Mouse (Mus musculus): ENCODE data around the gene Rap1gap2. TPM values are rescaled to one million over a fixed set of nuclear protein-coding genes. Genes with fewer than 3 reads are reported as not detected.
A peak's percentile ranks its signal among the peaks of the same experiment; 100 is the strongest.

Gene Rap1gap2
- polyA plus RNA-seq, 1 experiment from 2014 or later: 1.4 TPM

GRCm38 (mm10) chr11:74638791-74639411, 28.2 kb upstream of the Rap1gap2 start:
- H3K4me3 ChIP-seq: peak overlapping the region; percentile 58
- H3K27ac ChIP-seq: no peak overlapping the region
- H3K9me3 ChIP-seq (replicated peaks): no peaks in the 10 kb centered on the region
- WGBS (ENCODE audit: insufficient replicate concordance): 16% methylated on average over 9 of the region's 9 CpGs
- 0 out of 2 replicates have a peak overlapping the region, but pooled peaks have one; percentile 1 for H3K9ac ChIP-seq
- H3K4me2 ChIP-seq: peak overlapping the region; percentile 82
- H3K36me3 ChIP-seq: peaks cover 47% of the 10 kb centered on the region
- peaks cover 26% of the 10 kb centered on the region for H3K4me1 ChIP-seq
- H3K27me3 ChIP-seq (replicated peaks): peaks cover 86% of the 10 kb centered on the region
- ATAC-seq: 0 out of 2 replicates have a peak, but pooled peaks have one; percentile 3

GRCm38 (mm10) chr11:74637971-74638790, 27.5 kb upstream of the Rap1gap2 start:
- peak; percentile 65 for ATAC-seq
- Histone ChIP-seq H3K4me3 (peak overlapping the region; percentile 58), H3K9ac (peak overlapping the region; percentile 63), H3K27ac (peak overlapping the region; percentile 27; the same call in 1 of the 2 replicates), H3K9me3 (replicated peaks) (no peaks in the 10 kb centered on the region), H3K4me1 (peaks cover 26% of the 10 kb centered on the region), H3K27me3 (replicated peaks) (peaks cover 81% of the 10 kb centered on the region), H3K4me2 (peak overlapping the region; percentile 82), H3K36me3 (peaks cover 54% of the 10 kb centered on the region)
- WGBS (ENCODE audit: insufficient replicate concordance): 2% methylated on average over 86 of the region's 86 CpGs

- no peak for ATAC-seq
- H3K27me3 ChIP-seq (replicated peaks): peaks cover 76% of the 10 kb centered on the region
- peak overlapping the region; percentile 63; the same call in 1 of the 2 replicates for H3K9ac ChIP-seq
- peaks cover 61% of the 10 kb centered on the region for H3K36me3 ChIP-seq
- peak overlapping the region; percentile 58 for H3K4me3 ChIP-seq
- WGBS (ENCODE audit: insufficient replicate concordance): 40% methylated on average over 8 of the region's 8 CpGs
- peak overlapping the region; percentile 82 for H3K4me2 ChIP-seq
- H3K9me3 ChIP-seq (replicated peaks): no peaks in the 10 kb centered on the region
- peaks cover 26% of the 10 kb centered on the region for H3K4me1 ChIP-seq
- H3K27ac ChIP-seq: no peak overlapping the region
These were observed 26.8 kb upstream of the Rap1gap2 start for GRCm38 (mm10) chr11:74637486-74637885.

- H3K27ac ChIP-seq: no peak overlapping the region
- peaks cover 26% of the 10 kb centered on the region for H3K4me1 ChIP-seq
- H3K4me2 ChIP-seq: no peak overlapping the region
- no peak overlapping the region for H3K4me3 ChIP-seq
- no peak for ATAC-seq
- peaks cover 48% of the 10 kb centered on the region for H3K27me3 ChIP-seq (replicated peaks)
- 65% methylated on average over 5 of the region's 5 CpGs for WGBS (ENCODE audit: insufficient replicate concordance)
- no peaks in the 10 kb centered on the region for H3K9me3 ChIP-seq (replicated peaks)
- no peak overlapping the region for H3K9ac ChIP-seq
- peaks cover 87% of the 10 kb centered on the region for H3K36me3 ChIP-seq
These were observed 24.0 kb upstream of the Rap1gap2 start for GRCm38 (mm10) chr11:74634490-74635275.

GRCm38 (mm10) chr11:74631880-74632789, 21.4 kb upstream of the Rap1gap2 start:
- WGBS (ENCODE audit: insufficient replicate concordance): 64% methylated on average over 7 of the region's 7 CpGs
- H3K36me3 ChIP-seq: peaks cover 87% of the 10 kb centered on the region
- no peak overlapping the region for H3K4me3 ChIP-seq
- ATAC-seq: no peak
- H3K27me3 ChIP-seq (replicated peaks): peaks cover 23% of the 10 kb centered on the region
- no peak overlapping the region for H3K27ac ChIP-seq
- no peak overlapping the region for H3K9ac ChIP-seq
- H3K4me2 ChIP-seq: no peak overlapping the region
- peaks cover under 1% of the 10 kb centered on the region for H3K4me1 ChIP-seq
- H3K9me3 ChIP-seq (replicated peaks): no peaks in the 10 kb centered on the region

GRCm38 (mm10) chr11:74627481-74627880, 16.8 kb upstream of the Rap1gap2 start:
- no peak for ATAC-seq
- Histone ChIP-seq H3K36me3 (peaks cover 90% of the 10 kb centered on the region), H3K27ac (no peak overlapping the region), H3K9me3 (replicated peaks) (no peaks in the 10 kb centered on the region), H3K27me3 (replicated peaks) (no peaks in the 10 kb centered on the region), H3K9ac (no peak overlapping the region), H3K4me3 (no peak overlapping the region), H3K4me1 (peaks cover 32% of the 10 kb centered on the region), H3K4me2 (no peak overlapping the region)
- 56% methylated on average over 3 of the region's 3 CpGs for WGBS (ENCODE audit: insufficient replicate concordance)

- peaks cover 10% of the 10 kb centered on the region for H3K27me3 ChIP-seq (replicated peaks)
- peaks cover 74% of the 10 kb centered on the region for H3K36me3 ChIP-seq
- H3K9ac ChIP-seq: no peak overlapping the region
- peaks cover 54% of the 10 kb centered on the region for H3K4me1 ChIP-seq
- H3K4me3 ChIP-seq: no peak overlapping the region
- peak overlapping the region; percentile 97 for H3K27ac ChIP-seq
- ATAC-seq: no peak
- no peak overlapping the region for H3K4me2 ChIP-seq
- no peaks in the 10 kb centered on the region for H3K9me3 ChIP-seq (replicated peaks)
These were observed 14.6 kb upstream of the Rap1gap2 start for GRCm38 (mm10) chr11:74625333-74625732.

GRCm38 (mm10) chr11:74623693-74624092, 13.0 kb upstream of the Rap1gap2 start:
- Histone ChIP-seq H3K27me3 (replicated peaks) (peaks cover 21% of the 10 kb centered on the region), H3K4me1 (peaks cover 70% of the 10 kb centered on the region), H3K9ac (no peak overlapping the region), H3K27ac (peak overlapping the region; percentile 97), H3K9me3 (replicated peaks) (no peaks in the 10 kb centered on the region), H3K36me3 (peaks cover 58% of the 10 kb centered on the region), H3K4me3 (no peak overlapping the region), H3K4me2 (peak overlapping the region; percentile 95)
- ATAC-seq: no peak
- WGBS (ENCODE audit: insufficient replicate concordance): 81% methylated on average over 6 of the region's 6 CpGs

- Histone ChIP-seq H3K36me3 (peaks cover 45% of the 10 kb centered on the region), H3K4me1 (peaks cover 74% of the 10 kb centered on the region), H3K27me3 (replicated peaks) (peaks cover 35% of the 10 kb centered on the region), H3K27ac (peak overlapping the region; percentile 97), H3K4me2 (peak overlapping the region; percentile 95), H3K9me3 (replicated peaks) (no peaks in the 10 kb centered on the region), H3K9ac (peak overlapping the region; percentile 94), H3K4me3 (peak overlapping the region; percentile 96)
- WGBS (ENCODE audit: insufficient replicate concordance): 25% methylated on average over 8 of the region's 8 CpGs
- ATAC-seq: peak; percentile 90
These were observed 11.4 kb upstream of the Rap1gap2 start for GRCm38 (mm10) chr11:74621974-74622669.

- no peak for ATAC-seq
- WGBS (ENCODE audit: insufficient replicate concordance): 9% methylated on average over 16 of the region's 16 CpGs
- H3K4me2 ChIP-seq: peak overlapping the region; percentile 95
These were observed 9.2 kb upstream of the Rap1gap2 start for GRCm38 (mm10) chr11:74619956-74620300.

More at GRCm38 (mm10) chr11:74619956-74620300, 9.2 kb upstream of the Rap1gap2 start:
- Histone ChIP-seq H3K9ac (peak overlapping the region; percentile 94), H3K27ac (peak overlapping the region; percentile 97), H3K27me3 (replicated peaks) (peaks cover 57% of the 10 kb centered on the region), H3K4me3 (peak overlapping the region; percentile 96), H3K4me1 (peaks cover 66% of the 10 kb centered on the region), H3K9me3 (replicated peaks) (no peaks in the 10 kb centered on the region), H3K36me3 (peaks cover 25% of the 10 kb centered on the region)
